Mouse (Mus musculus) cerebellum, adult 2 months (tissue): ENCODE measurements around the gene Col24a1.

Experiments used
- CTCF ChIP-seq: fragments of 200-500 bp; IDR thresholded peaks from 2 replicates; pipeline ENCODE4 v1.5.1; 2011; ENCODE audit warnings: low read depth, mild to moderate bottlenecking, control low read depth, low read length, moderate library complexity, borderline replicate concordance; ENCODE audit not compliant: insufficient read depth
- POLR2A ChIP-seq: fragments of 200-500 bp; IDR thresholded peaks from 2 replicates; pipeline ENCODE4 v1.6.1; 2011; ENCODE audit warnings: low read length, control low read depth, borderline replicate concordance; ENCODE audit not compliant: insufficient read depth

GRCm38 (mm10) chr3:145504830-145505229 is 212.6 kb downstream of the Col24a1 start:
- TF ChIP-seq POLR2A = no peak
- TF ChIP-seq CTCF = no peak
